Mouse (Mus musculus) T-helper 1 cell (primary cell): ENCODE measurements at regions not wholly inside any gene's neighbourhood (a gene's known extent, or its start where the extent isn't known, plus 50 kb on each side); places are given as distances from the start of the nearest gene placed in this dataset.
"Not testable (repeated sequence)": the region's sequence is repeated elsewhere in the genome, so short reads cannot be mapped to it uniquely, and the experiment has no call there.

Source experiments
- in situ Hi-C: fragments of 300-600 bp; cut with MboI, MseI; formaldehyde crosslinking; loops from one replicate; pipeline ENCODE4 v1.15.1; 2025; ENCODE audit warnings: high pct_unique_total_duplicates

DNA sequence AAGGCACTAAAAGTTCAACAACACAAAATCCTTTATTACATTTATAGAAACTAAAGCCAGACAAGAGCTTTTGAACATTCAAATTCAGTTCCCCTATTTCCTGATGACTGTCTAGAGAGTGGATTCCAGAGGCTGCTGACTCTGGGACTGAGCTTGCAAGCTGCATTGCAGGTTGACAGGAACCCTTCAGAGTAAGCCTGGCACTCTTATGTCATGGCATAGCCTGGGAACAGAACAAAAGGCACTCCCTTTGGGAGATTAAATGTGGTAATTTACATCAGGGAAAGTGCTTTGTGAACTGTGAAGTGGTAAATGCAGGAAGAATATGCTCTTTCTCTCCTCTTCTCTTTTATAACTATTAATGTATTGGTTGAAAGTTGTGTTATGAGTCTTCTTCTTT lies 847.3 kb downstream of the Bcl11a start:
- in situ Hi-C loops, result no loop called here

DNA sequence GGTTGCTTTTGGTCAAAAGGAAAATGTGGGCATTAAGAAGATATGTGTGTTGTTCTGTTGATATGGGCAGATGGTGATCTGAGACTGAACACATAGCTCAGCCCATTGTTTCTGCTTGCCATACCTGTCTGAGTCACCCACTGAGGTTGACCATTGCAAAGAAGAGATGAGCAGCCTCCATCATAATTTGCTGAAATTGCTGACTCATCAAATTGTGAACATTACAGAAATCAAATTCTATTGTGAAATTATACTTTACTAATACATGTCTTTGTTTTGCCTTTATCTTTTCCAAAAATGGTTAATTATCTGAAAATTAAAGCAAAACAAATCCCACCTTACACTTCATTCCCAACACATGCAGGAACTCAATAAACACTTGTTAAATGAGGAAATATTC lies 865.8 kb downstream of the Bcl11a start:
- in situ Hi-C loops, result no loop called here

DNA sequence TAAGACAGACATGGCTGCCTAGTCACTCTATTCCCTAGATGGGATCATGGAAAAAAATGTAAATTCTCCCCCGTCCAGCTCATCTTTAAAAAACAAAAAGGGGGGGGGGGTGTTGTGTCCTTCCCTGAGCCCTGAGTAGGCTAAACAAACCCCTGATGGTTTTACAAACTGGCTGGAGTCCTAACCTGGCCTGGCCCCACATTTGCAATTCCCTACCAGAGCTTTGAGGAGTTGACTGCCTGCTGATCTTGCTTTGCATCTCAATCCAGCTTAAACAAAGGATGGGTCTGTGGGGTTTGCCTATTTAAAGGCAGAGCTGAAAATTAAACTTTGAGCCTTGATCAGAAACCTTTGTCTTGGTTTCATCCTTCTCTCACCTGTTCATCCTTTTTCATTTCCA lies 873.3 kb downstream of the Bcl11a start:
- in situ Hi-C loops, result no loop called here

DNA sequence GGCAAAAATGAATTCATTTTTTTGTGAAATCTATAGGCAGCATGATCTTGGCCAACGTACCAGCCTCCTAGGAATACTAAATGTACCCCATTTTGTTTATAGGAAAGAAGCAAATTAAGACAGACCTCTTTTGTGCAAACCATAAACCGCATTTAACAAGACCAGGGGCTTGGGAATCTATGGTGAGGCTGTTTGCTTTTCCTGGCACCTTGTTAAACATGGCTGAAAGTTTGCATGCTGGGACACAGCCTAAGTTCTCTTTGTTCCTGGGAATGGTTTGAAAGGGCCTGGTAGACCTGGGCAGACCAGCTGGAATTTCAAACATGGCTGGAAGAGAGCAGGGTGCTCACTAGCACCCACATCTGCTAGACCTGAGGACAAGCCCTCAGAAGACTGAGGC lies 894.5 kb downstream of the Bcl11a start:
- in situ Hi-C loops, result no loop called here

DNA sequence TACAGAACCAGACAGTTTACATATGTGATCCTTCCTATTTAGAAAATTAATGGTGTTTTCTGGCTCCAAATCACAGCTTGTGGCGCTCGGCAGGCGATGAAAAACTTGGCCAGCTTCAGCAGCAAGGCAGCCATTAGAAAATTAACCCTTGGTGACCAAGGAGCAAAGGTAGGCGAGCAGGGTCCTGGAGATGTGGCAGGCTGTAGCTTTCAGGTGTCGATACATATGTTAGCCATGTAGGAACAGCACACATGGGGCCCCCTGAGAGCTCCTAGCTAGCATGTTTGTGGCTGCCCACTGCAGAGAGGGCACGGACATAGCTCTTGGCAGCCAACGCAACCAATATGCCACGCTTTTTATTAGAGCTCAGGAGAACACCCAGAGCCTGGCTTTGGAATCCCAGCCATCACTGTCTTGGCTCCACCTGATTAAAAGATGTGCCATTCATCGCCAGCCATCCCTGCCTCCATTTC lies 902.4 kb downstream of the Bcl11a start:
- in situ Hi-C loops, result no loop called here

DNA sequence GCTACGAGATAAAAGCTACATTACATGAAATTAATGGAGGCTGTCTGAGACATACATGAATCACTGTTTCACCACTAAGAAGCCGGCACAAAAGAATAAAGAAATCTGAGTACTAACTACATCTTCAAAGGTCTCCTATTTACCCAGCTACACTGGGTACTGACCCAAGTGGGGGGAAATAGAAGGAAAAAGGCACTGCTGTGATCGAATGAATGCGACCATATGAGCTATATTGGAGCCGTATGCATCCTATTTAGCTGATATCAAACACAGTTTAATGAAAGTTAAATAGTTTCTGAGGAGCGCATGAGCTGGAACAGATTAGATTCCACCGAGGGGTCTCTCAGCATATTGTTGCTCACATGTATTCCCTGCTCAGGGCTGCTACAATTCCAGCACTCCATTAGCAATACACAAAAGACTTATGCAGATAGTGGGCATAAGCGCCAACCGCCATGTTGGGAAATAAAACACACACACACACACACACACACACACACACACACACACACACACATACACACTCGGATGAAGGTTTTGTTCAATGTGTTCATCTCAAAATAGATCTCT lies 905.3 kb downstream of the Bcl11a start:
- in situ Hi-C loops, result no loop called here

DNA sequence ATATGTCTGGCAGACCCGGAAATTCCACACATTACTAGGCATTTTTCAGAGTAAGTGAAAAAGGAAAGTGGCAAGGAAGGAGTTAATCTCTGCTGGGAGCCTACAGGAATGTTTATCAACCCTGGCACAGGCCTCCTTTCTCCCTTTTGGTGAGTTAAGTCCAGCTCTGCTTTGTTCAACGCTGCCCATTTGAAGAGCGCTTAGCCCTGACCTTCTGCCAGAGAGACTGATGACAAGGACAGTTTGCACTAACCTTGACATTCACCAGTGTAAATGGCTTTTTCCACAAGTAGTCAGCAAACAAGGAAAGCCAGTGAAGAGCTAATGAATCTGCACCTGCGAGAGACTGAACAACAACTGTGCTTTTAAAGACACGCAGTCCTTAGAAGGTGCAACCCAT lies 927.6 kb downstream of the Bcl11a start:
- in situ Hi-C loops, result no loop called here

DNA sequence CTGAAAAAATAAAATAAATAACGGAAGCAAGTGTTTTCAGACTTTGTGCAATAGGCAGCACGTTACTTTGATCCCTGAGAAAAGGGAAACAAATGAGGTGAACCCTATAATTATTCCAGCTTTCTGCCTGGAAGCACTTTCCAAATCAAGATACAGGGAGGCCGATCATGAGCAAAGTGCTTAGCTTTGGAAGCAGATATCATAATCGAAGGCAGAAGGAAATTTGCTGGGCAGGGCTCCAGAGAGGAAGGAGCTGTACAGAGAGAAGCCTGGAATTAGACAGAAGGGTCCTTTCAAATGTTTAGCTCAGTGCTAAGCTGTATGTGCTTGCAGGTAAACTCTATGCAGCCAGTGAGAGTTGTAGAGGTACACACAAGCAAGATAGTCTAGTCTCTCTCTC lies 948.9 kb downstream of the Bcl11a start:
- in situ Hi-C loops, result no loop called here

DNA sequence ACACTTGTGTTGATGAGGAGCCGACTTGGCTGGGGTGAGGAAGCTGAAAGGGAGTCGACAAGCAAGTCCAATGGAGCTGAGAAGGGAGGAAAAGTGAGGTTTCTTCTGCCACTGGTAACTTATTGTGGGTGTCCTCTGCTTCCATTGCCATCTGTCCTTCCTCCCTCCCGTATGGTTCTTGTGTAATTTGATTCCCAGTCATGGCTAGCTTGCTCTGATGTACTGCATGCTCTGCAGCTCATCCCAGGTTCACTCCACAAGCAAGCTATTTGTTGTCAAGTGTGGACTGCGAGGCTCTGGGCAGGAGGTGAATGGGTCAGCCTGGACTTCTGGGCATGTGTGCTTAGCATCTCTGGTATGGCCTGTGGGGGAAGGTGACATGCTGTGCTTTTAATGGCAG lies 963.1 kb downstream of the Bcl11a start:
- in situ Hi-C loops, result no loop called here

DNA sequence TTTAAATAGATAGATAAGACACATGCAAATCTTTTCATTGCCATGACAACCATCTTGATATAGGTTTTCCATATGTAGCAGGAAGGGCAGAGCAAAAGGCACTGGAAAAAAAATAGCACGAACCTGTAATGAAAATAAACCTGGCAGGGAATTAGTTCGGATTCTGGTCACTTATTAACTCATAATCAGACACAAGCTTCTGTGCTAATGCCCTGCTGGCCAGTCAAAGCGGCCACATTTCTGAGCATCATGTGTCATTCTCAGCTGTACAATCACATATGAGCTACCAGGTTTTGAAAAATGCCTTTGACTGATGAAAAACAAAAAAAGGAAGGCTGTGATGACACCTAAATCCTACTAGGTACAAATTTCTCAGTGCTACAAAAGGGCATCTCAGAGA lies 964.9 kb downstream of the Bcl11a start:
- in situ Hi-C loops, result no loop called here

DNA sequence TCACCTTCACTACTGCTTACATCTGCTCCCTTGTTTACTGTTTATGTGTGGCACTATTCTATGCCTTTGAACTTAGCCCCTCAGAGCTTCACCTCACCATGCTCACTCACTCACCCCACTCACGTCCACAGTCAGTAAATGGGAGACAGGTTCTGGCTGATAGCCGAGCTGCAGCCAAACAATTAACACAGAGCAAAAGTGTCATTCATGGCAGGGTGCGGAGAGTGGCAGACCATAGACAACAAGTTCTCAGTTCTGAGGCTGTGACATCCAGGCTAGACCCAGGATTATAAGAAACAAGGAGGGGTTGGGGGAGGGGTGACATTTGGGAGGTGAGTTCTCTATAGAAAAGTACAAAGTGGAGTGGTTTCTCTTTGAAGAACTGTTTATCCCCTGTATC lies 967.5 kb downstream of the Bcl11a start:
- in situ Hi-C loops, result no loop called here

DNA sequence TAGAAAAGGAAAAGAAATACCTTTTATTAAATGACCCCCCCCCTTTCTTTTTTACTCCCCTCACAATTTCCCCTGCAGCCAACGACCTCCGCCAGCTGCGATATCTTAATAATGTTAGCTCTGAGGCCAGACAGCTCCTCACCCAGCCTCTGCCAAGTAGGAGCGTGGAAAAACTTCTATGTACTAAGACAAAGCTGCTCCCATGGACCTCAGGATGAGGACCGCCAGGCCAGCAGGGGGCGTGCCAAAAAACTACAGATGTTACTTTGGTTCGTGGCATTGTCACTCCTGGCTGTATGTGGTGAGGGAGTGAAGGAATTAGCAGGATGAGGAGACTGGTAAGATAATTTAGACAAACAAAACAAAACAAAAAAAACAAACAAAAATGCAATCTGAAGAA lies 968.1 kb downstream of the Bcl11a start:
- in situ Hi-C loops, result no loop called here

DNA sequence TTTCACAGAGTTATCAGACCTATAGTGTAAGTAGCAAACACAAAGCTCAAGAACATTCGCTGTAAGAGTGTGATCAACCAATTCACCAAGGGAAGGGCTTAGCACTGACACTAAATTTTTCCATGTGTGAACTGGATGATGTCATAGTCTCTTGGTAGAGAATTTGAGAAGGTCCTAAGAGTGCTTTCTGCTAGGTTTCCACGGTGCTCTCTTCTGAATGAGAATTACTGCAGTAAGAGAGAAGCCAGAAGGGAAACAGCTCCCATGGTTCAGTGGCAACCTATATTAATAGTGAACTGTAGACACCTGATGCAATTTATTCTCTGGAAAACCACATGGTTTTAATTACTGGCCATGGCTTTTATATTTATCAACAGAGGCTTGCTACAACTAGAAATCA lies 977.8 kb downstream of the Bcl11a start:
- in situ Hi-C loops, result no loop called here

DNA sequence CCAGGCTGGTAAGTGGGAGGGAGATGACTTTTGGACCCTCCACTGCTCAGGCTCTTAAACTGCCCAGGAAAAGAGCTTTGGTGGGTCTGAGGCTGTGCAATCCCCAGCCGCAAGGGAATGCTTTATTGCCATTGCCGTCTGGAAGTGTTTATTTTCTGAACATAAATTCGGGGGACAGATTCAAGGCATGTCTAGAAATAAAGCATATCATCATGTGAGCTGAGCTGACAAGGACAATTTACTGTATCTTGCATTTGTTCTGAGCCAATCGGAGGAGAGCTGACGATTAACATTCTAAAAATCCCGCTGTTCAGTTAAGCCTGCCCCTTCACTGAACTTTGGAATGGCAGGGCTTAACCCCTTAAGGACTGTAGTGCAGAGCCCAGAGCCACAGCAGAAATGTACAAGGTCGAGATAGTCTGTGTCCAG lies 979.3 kb downstream of the Bcl11a start:
- in situ Hi-C loops, result no loop called here

DNA sequence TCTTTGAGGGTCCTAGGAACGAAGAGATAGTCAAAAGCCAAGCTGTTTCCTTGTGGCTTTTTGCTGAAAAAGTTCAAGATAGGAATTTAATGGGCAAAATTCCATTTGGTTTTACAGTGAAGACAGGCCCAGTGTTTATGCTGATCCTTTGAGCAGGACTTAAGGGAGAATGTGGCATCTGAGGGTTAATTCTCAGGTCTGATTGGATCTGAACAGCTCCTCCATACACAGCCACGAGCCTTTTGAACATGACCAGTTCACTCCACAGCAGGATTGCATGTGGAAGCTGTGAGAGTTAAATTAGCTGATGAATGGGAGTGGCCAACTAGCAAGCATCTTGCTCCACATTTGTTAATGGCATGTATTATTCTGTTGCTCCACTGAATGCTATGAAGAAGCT lies 979.7 kb downstream of the Bcl11a start:
- in situ Hi-C loops, result no loop called here

DNA sequence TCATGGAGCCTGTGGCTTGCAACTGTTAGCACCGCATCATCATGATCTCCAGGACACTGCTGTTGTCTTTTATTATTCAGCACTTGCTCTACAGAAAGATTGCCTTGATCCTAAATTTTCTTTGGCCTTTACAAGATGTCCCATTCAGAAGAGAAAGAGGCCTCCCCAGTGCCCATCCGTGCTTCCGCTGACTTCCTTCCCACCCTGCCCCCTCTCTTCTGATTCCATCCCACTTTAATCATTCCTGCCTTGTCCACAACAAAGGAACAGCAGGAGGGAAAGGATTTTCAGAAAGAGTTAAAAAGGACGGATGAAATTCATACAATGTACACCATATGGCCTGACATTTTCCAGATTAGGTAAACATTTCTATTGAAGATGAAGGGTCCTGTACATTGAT lies 985.2 kb downstream of the Bcl11a start:
- in situ Hi-C loops, result no loop called here

DNA sequence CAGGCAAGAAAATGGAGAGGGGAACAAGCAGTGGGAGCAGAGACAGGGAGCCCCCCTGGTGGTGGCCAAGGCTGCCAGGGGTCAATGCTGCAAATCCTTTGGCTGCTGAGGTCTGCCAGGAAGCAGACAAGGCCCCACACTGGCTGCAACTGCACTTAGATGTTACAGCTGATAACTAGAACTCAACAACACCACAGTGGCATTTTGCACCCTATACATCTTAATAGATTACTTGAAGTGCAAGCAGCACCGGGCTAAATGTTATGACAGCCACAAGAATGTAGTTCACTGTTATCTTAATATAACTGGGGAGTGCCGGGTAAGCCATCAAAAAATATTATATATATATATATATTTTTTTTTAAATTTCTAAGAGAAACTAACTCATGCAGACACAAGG lies 986.1 kb downstream of the Bcl11a start:
- in situ Hi-C loops, result no loop called here

DNA sequence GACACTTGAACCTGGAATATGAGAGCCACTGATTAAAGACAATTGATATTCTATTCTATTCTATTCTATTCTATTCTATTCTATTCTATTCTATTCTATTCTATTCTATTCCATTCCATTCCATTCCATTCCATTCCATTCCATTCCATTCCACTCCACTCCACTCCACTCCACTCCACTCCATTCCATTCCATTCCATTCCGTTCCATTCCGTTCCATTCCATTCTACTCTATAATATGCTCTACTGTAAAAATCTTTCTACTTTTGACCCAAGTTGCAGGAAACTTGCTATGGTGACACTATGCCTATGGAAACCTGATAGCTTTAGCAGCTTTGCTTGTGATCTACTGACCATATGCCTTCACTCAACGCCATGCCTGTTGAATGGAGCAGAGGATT lies 1022.1 kb downstream of the Bcl11a start:
- in situ Hi-C loops, result not testable (repeated sequence)

DNA sequence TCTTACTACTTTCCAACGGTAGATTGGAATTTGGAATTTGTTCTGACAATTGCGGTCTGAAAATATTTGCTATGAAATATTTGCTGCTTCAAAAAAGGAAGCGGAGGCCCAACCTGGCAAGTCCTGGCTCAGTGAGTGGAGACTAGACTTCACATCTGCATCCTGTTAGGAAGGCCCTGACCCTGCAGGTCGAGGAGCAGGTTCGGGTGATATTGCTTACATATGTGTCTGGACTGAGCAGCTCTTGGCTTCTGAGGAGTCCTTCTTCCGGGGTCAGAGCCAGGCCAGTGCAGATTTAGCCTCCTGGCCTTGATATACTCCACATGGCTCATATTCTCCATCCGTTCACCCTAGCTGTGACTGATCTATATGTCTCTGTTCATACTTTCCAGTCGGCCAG lies 1026.6 kb downstream of the Bcl11a start:
- in situ Hi-C loops, result no loop called here

DNA sequence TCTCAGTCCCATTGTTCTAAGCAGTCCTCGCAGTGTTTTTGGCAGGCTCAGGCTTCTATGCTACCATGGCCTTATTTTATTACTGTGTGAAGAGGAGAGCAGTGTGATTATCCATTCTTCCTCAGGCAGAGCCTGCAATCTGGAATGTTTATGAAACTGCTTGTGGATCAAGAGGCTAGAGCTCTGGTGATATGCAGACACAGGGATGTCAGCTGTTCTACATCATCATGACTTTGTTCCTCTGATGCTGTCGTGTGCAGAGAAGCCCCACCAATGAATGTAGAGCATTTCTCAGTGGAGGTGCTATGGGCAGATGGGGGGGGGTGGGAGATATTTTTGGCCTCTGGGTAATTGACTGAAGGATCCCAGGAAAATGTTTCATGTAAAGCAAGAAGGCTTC lies 1046.6 kb downstream of the Bcl11a start:
- in situ Hi-C loops, result no loop called here

DNA sequence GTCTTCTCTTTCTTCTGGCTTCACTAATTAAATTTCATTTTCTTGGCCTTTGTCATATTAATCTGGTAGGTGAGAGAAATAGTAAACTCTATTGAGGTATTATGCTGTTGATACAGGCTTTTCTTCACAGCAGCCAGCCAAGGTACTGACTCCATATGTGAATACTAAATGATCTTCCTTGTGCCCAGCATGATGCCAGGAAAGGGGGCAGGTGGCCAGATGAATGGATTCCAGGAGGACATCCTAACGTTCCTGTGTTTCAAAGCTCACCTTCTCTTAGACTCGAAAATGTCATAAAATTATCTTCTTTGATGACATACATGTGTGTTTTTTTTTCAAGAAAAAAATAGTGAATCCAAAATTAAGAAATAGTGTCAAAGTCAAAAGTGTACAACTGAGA lies 1064.4 kb downstream of the Bcl11a start:
- in situ Hi-C loops, result loop anchor here (10.0 kb wide), 1 partner anchor 997 kb away; no protein-coding TSS in a partner anchor

DNA sequence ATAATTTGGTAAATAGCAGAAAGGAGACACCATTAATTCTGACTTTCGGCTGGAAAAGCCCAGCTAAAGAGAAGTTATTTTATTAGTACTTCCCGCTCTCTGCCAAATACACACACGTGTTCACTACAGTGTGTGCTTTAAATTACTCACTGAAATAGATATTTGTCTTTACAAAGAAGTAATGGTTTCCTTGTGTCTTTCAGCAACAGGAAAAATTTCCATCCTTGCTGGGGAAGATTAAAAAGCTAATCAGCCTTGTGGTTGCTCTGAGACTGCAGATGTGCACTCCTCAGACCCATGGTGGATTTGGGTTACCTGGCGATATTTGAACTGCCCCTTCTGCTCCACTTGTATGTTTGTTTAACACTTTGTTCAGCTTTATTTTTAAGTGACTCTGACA lies 1065.0 kb downstream of the Bcl11a start:
- in situ Hi-C loops, result loop anchor here (10.0 kb wide), 1 partner anchor 998 kb away; no protein-coding TSS in a partner anchor

DNA sequence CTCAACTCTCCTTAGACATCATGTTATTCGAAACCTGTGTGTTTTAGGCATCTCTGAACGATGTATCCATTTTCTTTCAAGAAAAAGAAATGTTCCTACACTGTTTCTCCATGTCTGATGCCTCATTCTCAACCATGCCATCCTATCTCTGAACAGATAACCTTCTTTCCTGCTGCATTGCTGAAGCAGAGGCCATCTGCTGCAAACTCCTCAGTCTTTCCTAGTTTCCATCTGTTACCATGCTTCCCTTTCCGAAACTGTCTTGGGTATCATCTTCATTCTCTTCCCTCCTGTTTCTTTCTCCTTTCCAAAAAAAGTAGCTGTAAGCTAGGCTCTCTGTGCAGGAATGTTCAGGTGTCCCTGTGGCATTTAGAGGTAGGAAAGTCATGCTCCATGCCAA lies 1063.3 kb downstream of the 5730522E02Rik start:
- in situ Hi-C loops, result loop anchor here (10.0 kb wide), 1 partner anchor 1002 kb away; no protein-coding TSS in a partner anchor

DNA sequence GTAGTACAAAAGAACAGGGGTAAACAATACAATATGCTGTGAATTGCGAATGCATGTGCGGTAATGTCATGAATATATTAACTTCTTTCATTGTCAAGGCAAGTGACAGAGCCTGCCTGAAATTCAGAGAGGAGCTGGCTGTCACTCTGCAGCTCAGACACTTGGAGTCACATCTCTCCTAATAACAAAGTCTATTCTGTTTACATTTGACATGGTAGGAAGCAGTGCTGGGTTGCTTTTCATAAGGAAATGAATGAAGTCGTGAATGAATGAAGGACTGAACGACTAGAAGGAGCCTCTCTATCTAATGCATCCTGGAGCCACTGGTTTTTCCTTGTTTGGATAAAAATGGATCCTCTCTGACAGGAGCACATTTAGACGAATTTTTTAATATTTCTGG lies 1053.9 kb downstream of the 5730522E02Rik start:
- in situ Hi-C loops, result no loop called here
